17 mouse cellular contexts compared by ENCODE assay signal in genomic region chr10:59326612-59327315, GRCm38 (mm10). TPM values are rescaled to one million over a fixed set of nuclear protein-coding genes. Genes with fewer than 3 reads are reported as not detected.
DNase-seq lines count a peak whose midpoint lies in the region; ATAC-seq lines count a peak whose summit lies in the region.
"Had no signal": no experiment of that assay in that cellular context is flagged by ENCODE, and none has a peak within 500 bp of the region (broad histone marks: within the 10 kb centered on the region; RNA-seq: fewer than 3 reads in every experiment).

No protein-coding gene starts in this region.

- peak overlapping the region; percentile 80 for H3K4me2 ChIP-seq in embryonic facial prominence, embryonic 13.5 days
- peak overlapping the region; percentile 26; the same call in 1 of the 2 replicates for H3K4me2 ChIP-seq in heart, embryonic 16.5 days (ENCODE audit: low read depth, low read length)
- peak overlapping the region; percentile 5; the same call in 1 of the 2 replicates for H3K4me2 ChIP-seq in neural tube, embryonic 13.5 days
- H3K4me2 ChIP-seq: stomach, embryonic 15.5 days had no signal

- no peaks in the 10 kb centered on the region for H3K9me3 ChIP-seq in embryonic facial prominence, embryonic 13.5 days
- H3K9me3 ChIP-seq in embryonic facial prominence, embryonic 10.5 days: no peaks in the 10 kb centered on the region
- no peaks in the 10 kb centered on the region for H3K9me3 ChIP-seq in heart, embryonic 16.5 days (replicated peaks; ENCODE audit: control insufficient read depth, low read length)
- no peaks in the 10 kb centered on the region for H3K9me3 ChIP-seq in neural tube, embryonic 13.5 days
- H3K9me3 ChIP-seq: megakaryocyte, embryonic 14.5 days; stomach, embryonic 15.5 days had no signal

- peaks cover 29% of the 10 kb centered on the region for H3K4me1 ChIP-seq in embryonic facial prominence, embryonic 13.5 days
- H3K4me1 ChIP-seq in embryonic facial prominence, embryonic 10.5 days: peaks cover 47% of the 10 kb centered on the region
- peaks cover 30% of the 10 kb centered on the region for H3K4me1 ChIP-seq in heart, embryonic 16.5 days (ENCODE audit: control insufficient read depth, insufficient read depth, low read length)
- H3K4me1 ChIP-seq in neural tube, embryonic 13.5 days (replicated peaks): peaks cover 33% of the 10 kb centered on the region

- no peak for DNase-seq in embryonic facial prominence, embryonic 10.5 days (ENCODE audit: low spot score)
- DNase-seq in heart, adult 9 months (ENCODE audit: low spot score in 2 of 2): no peak
- DNase-seq in neural tube, embryonic 10.5 days (ENCODE audit: extremely low spot score, low spot score): no peak
- DNase-seq in telencephalon, adult 2 months (ENCODE audit: low read depth, low spot score): peak; percentile 40
- no peak for DNase-seq in spleen, postnatal 36 days (ENCODE audit: low spot score in 2 of 2)
- DNase-seq: cerebellum, adult 11-12 months; cerebellum, postnatal 36 days; gastrocnemius, postnatal 36 days; kidney, adult 8-10 months; right cerebral cortex, adult 18-20 months; thymus, postnatal 36 days had no signal

- no peak for ATAC-seq in embryonic facial prominence, embryonic 13.5 days (ENCODE audit: insufficient number of reproducible peaks, insufficient read depth, low FRiP score, low TSS enrichment, low read depth)
- no peak for ATAC-seq in heart, embryonic 16.5 days (replicated peaks; ENCODE audit: extremely low read depth, insufficient read depth, low FRiP score)
- ATAC-seq in neural tube, embryonic 13.5 days (ENCODE audit: low read depth): no peak
- ATAC-seq: hindbrain, embryonic 16.5 days had no signal

- H3K27me3 ChIP-seq in embryonic facial prominence, embryonic 13.5 days: no peaks in the 10 kb centered on the region
- no peaks in the 10 kb centered on the region for H3K27me3 ChIP-seq in embryonic facial prominence, embryonic 10.5 days (replicated peaks; ENCODE audit: low read depth, poor library complexity, severe bottlenecking)
- no peaks in the 10 kb centered on the region for H3K27me3 ChIP-seq in heart, embryonic 16.5 days (ENCODE audit: control insufficient read depth, insufficient read depth, low read length)
- no peaks in the 10 kb centered on the region for H3K27me3 ChIP-seq in neural tube, embryonic 13.5 days
- H3K27me3 ChIP-seq: megakaryocyte, embryonic 14.5 days; stomach, embryonic 15.5 days had no signal

- 0 out of 2 replicates have a peak, but pooled peaks cover 3% of the 10 kb centered on the region for H3K36me3 ChIP-seq in embryonic facial prominence, embryonic 13.5 days
- peaks cover 15% of the 10 kb centered on the region for H3K36me3 ChIP-seq in embryonic facial prominence, embryonic 10.5 days (replicated peaks)
- H3K36me3 ChIP-seq in heart, embryonic 16.5 days (ENCODE audit: control insufficient read depth, insufficient read depth): peaks cover 4% of the 10 kb centered on the region; the same call in 1 of the 2 replicates
- no peaks in the 10 kb centered on the region for H3K36me3 ChIP-seq in neural tube, embryonic 13.5 days
- H3K36me3 ChIP-seq: stomach, embryonic 15.5 days had no signal

- no peak overlapping the region for H3K9ac ChIP-seq in embryonic facial prominence, embryonic 13.5 days
- no peak overlapping the region; the same call in 1 of the 2 replicates for H3K9ac ChIP-seq in heart, embryonic 16.5 days (ENCODE audit: low read length)
- H3K9ac ChIP-seq in neural tube, embryonic 13.5 days: 0 out of 2 replicates have a peak overlapping the region, but pooled peaks have one; percentile 38
- H3K9ac ChIP-seq: stomach, embryonic 15.5 days had no signal

- H3K27ac ChIP-seq in embryonic facial prominence, embryonic 13.5 days: no peak overlapping the region
- no peak overlapping the region for H3K27ac ChIP-seq in embryonic facial prominence, embryonic 10.5 days (replicated peaks)
- no peak overlapping the region for H3K27ac ChIP-seq in heart, embryonic 16.5 days (ENCODE audit: low read length)
- H3K27ac ChIP-seq in neural tube, embryonic 13.5 days (replicated peaks): no peak overlapping the region
- H3K27ac ChIP-seq: stomach, embryonic 15.5 days had no signal

- H3K4me3 ChIP-seq in embryonic facial prominence, embryonic 13.5 days: no peak overlapping the region
- H3K4me3 ChIP-seq in embryonic facial prominence, embryonic 10.5 days: no peak overlapping the region
- no peak overlapping the region for H3K4me3 ChIP-seq in heart, embryonic 16.5 days (ENCODE audit: low read length)
- H3K4me3 ChIP-seq in neural tube, embryonic 13.5 days: no peak overlapping the region
- H3K4me3 ChIP-seq: stomach, embryonic 15.5 days had no signal

- 61% methylated on average over 8 of the region's 8 CpGs for WGBS in embryonic facial prominence, embryonic 13.5 days
- WGBS in embryonic facial prominence, embryonic 10.5 days: 82% methylated on average over 8 of the region's 8 CpGs
- WGBS in heart, embryonic 16.5 days: 63% methylated on average over 8 of the region's 8 CpGs
- 88% methylated on average over 8 of the region's 8 CpGs for WGBS in neural tube, embryonic 13.5 days

RNA-seq across cellular contexts. Expression of gene P4ha1, which starts 3.7 kb away (rescaled TPM):
- polyA plus RNA-seq in embryonic facial prominence, embryonic 13.5 days (2015; fragmentation: Nextera tagmentation; extraction: Ambion mirVana): 76.2 and 91.3 TPM in 2 replicates
- polyA plus RNA-seq in embryonic facial prominence, embryonic 10.5 days (2016; fragmentation: Nextera tagmentation; extraction: Ambion mirVana): 49.3 and 55.7 TPM in 2 replicates
- polyA plus RNA-seq in heart, embryonic 16.5 days (2015; fragmentation: Nextera tagmentation; extraction: Ambion mirVana): 57.9 and 58.8 TPM in 2 replicates
- polyA plus RNA-seq in neural tube, embryonic 13.5 days (2015; fragmentation: Nextera tagmentation; extraction: Ambion mirVana): 32.7 and 41.9 TPM in 2 replicates

Comparison
In these comparisons a context has a peak if more than half of its experiments do, and no peak if none do; other contexts are left out.
1. H3K4me2 ChIP-seq: peak in every context shown above with its lines; median percentile 80 in embryonic facial prominence, embryonic 13.5 days; 26 in heart, embryonic 16.5 days; 5 in neural tube, embryonic 13.5 days.